19 mouse cellular contexts compared by ENCODE assay signal in genomic region chr12:106128944-106129724, GRCm38 (mm10).
A peak's percentile ranks its signal among the peaks of the same experiment; 100 is the strongest.
DNase-seq lines count a peak whose midpoint lies in the region; ATAC-seq lines count a peak whose summit lies in the region.
"Had no signal": no experiment of that assay in that cellular context is flagged by ENCODE, and none has a peak within 500 bp of the region (broad histone marks: within the 10 kb centered on the region; RNA-seq: fewer than 3 reads in every experiment).

No protein-coding gene starts in this region.

- ATAC-seq in midbrain, embryonic 13.5 days: peak; percentile 70; the same call in 1 of the 2 replicates
- ATAC-seq in forebrain, embryonic 15.5 days (replicated peaks): peak; percentile 82
- ATAC-seq in hindbrain, embryonic 16.5 days: peak; percentile 54; the same call in 1 of the 2 replicates
- peak; percentile 80 for ATAC-seq in neural tube, embryonic 14.5 days (ENCODE audit: low read depth)
- ATAC-seq: intestine, embryonic 15.5 days had no signal

- no peak overlapping the region for H3K4me3 ChIP-seq in midbrain, embryonic 13.5 days (replicated peaks)
- no peak overlapping the region for H3K4me3 ChIP-seq in midbrain, embryonic 10.5 days
- H3K4me3 ChIP-seq in forebrain, embryonic 15.5 days: no peak overlapping the region
- no peak overlapping the region for H3K4me3 ChIP-seq in hindbrain, embryonic 16.5 days (ENCODE audit: low read length)
- H3K4me3 ChIP-seq in neural tube, embryonic 14.5 days (ENCODE audit: low read depth, low read length): no peak overlapping the region
- H3K4me3 ChIP-seq: heart, adult 2 months; intestine, embryonic 15.5 days; kidney, embryonic 15.5 days; limb, embryonic 12.5 days; liver, embryonic 13.5 days had no signal

- no peak overlapping the region for H3K4me2 ChIP-seq in midbrain, embryonic 13.5 days (replicated peaks)
- H3K4me2 ChIP-seq in forebrain, embryonic 15.5 days (replicated peaks): no peak overlapping the region
- no peak overlapping the region for H3K4me2 ChIP-seq in hindbrain, embryonic 16.5 days (ENCODE audit: low read length)
- no peak overlapping the region for H3K4me2 ChIP-seq in neural tube, embryonic 14.5 days (ENCODE audit: low read depth, low read length)
- H3K4me2 ChIP-seq: intestine, embryonic 15.5 days; kidney, embryonic 15.5 days; limb, embryonic 12.5 days; liver, embryonic 13.5 days; lung, embryonic 14.5 days had no signal

- H3K9ac ChIP-seq in midbrain, embryonic 13.5 days (replicated peaks): no peak overlapping the region
- no peak overlapping the region for H3K9ac ChIP-seq in forebrain, embryonic 15.5 days (replicated peaks)
- no peak overlapping the region for H3K9ac ChIP-seq in hindbrain, embryonic 16.5 days (ENCODE audit: low read depth, low read length)
- no peak overlapping the region for H3K9ac ChIP-seq in neural tube, embryonic 14.5 days (replicated peaks; ENCODE audit: low read depth, low read length)
- H3K9ac ChIP-seq: intestine, embryonic 15.5 days; kidney, embryonic 15.5 days; limb, embryonic 12.5 days; liver, embryonic 13.5 days; lung, embryonic 14.5 days had no signal

- H3K27me3 ChIP-seq in midbrain, embryonic 13.5 days: no peaks in the 10 kb centered on the region
- H3K27me3 ChIP-seq in midbrain, embryonic 10.5 days (ENCODE audit: low read depth, poor library complexity, severe bottlenecking): no peaks in the 10 kb centered on the region
- no peaks in the 10 kb centered on the region for H3K27me3 ChIP-seq in forebrain, embryonic 15.5 days
- H3K27me3 ChIP-seq in hindbrain, embryonic 16.5 days (replicated peaks; ENCODE audit: control insufficient read depth, insufficient read depth, low read length): no peaks in the 10 kb centered on the region
- no peaks in the 10 kb centered on the region for H3K27me3 ChIP-seq in neural tube, embryonic 14.5 days (ENCODE audit: control insufficient read depth, insufficient read depth, low read length)
- H3K27me3 ChIP-seq: intestine, embryonic 15.5 days; kidney, embryonic 15.5 days; limb, embryonic 12.5 days; liver, embryonic 13.5 days had no signal

- peak overlapping the region; percentile 69 for H3K27ac ChIP-seq in midbrain, embryonic 13.5 days
- no peak overlapping the region for H3K27ac ChIP-seq in midbrain, embryonic 10.5 days (replicated peaks)
- peak overlapping the region; percentile 95 for H3K27ac ChIP-seq in forebrain, embryonic 15.5 days (replicated peaks)
- peak overlapping the region; percentile 67 for H3K27ac ChIP-seq in hindbrain, embryonic 16.5 days (ENCODE audit: low read depth, low read length)
- peak overlapping the region; percentile 81 for H3K27ac ChIP-seq in neural tube, embryonic 14.5 days (ENCODE audit: low read depth, low read length)
- H3K27ac ChIP-seq: heart, adult 2 months; intestine, embryonic 15.5 days; kidney, embryonic 15.5 days; limb, embryonic 12.5 days; liver, embryonic 13.5 days; macrophage had no signal

- WGBS in midbrain, embryonic 13.5 days: 78% methylated on average over 23 of the region's 23 CpGs
- 95% methylated on average over 23 of the region's 23 CpGs for WGBS in midbrain, embryonic 10.5 days
- WGBS in forebrain, embryonic 15.5 days: 49% methylated on average over 23 of the region's 23 CpGs
- 52% methylated on average over 23 of the region's 23 CpGs for WGBS in hindbrain, embryonic 16.5 days
- WGBS in neural tube, embryonic 14.5 days: 49% methylated on average over 23 of the region's 23 CpGs

- H3K9me3 ChIP-seq in midbrain, embryonic 13.5 days: no peaks in the 10 kb centered on the region
- H3K9me3 ChIP-seq in midbrain, embryonic 10.5 days (replicated peaks): 0 out of 2 replicates have a peak, but pooled peaks cover 7% of the 10 kb centered on the region
- no peaks in the 10 kb centered on the region for H3K9me3 ChIP-seq in forebrain, embryonic 15.5 days
- H3K9me3 ChIP-seq in hindbrain, embryonic 16.5 days (ENCODE audit: control insufficient read depth, low read length): no peaks in the 10 kb centered on the region
- no peaks in the 10 kb centered on the region for H3K9me3 ChIP-seq in neural tube, embryonic 14.5 days (ENCODE audit: control insufficient read depth, low read length)
- H3K9me3 ChIP-seq: intestine, embryonic 15.5 days; kidney, embryonic 15.5 days had no signal

- H3K36me3 ChIP-seq in midbrain, embryonic 13.5 days: no peaks in the 10 kb centered on the region
- no peaks in the 10 kb centered on the region for H3K36me3 ChIP-seq in midbrain, embryonic 10.5 days
- H3K36me3 ChIP-seq in forebrain, embryonic 15.5 days: no peaks in the 10 kb centered on the region
- no peaks in the 10 kb centered on the region for H3K36me3 ChIP-seq in hindbrain, embryonic 16.5 days (ENCODE audit: control insufficient read depth, insufficient read depth, low read length)
- no peaks in the 10 kb centered on the region for H3K36me3 ChIP-seq in neural tube, embryonic 14.5 days (ENCODE audit: control insufficient read depth, insufficient read depth, low read length)
- H3K36me3 ChIP-seq: intestine, embryonic 15.5 days; kidney, embryonic 15.5 days; limb, embryonic 12.5 days; liver, embryonic 13.5 days had no signal

- peaks cover 11% of the 10 kb centered on the region for H3K4me1 ChIP-seq in midbrain, embryonic 13.5 days (replicated peaks)
- H3K4me1 ChIP-seq in midbrain, embryonic 10.5 days: peaks cover 1% of the 10 kb centered on the region; the same call in 1 of the 2 replicates
- H3K4me1 ChIP-seq in forebrain, embryonic 15.5 days: peaks cover 29% of the 10 kb centered on the region
- H3K4me1 ChIP-seq in hindbrain, embryonic 16.5 days (ENCODE audit: control insufficient read depth, insufficient read depth, low read depth, low read length): peaks cover 2% of the 10 kb centered on the region; the same call in 1 of the 2 replicates
- H3K4me1 ChIP-seq in neural tube, embryonic 14.5 days (ENCODE audit: control insufficient read depth, insufficient read depth, low read length): peaks cover 15% of the 10 kb centered on the region
- H3K4me1 ChIP-seq: intestine, embryonic 15.5 days; kidney, embryonic 15.5 days; limb, embryonic 12.5 days; liver, embryonic 13.5 days had no signal

- DNase-seq in midbrain, embryonic 10.5 days (ENCODE audit: low spot score): no peak
- no peak for DNase-seq in right cerebral cortex, adult 18-20 months
- no peak for DNase-seq in adrenal gland, postnatal 4 days (ENCODE audit: low spot score in 2 of 2)
- DNase-seq: cerebellum, adult 9-11 months; gastrocnemius, postnatal 14 days; heart, adult 2 months; heart, postnatal 36 days; kidney, postnatal 4 days; layer of hippocampus, adult 9-11 months; liver, embryonic 13.5 days; lung, embryonic 14.5 days had no signal
